Mouse (Mus musculus): ENCODE results near the gene Pet100.
A peak's percentile ranks its signal among the peaks of the same experiment; 100 is the strongest.

The Pet100 gene

DNA sequence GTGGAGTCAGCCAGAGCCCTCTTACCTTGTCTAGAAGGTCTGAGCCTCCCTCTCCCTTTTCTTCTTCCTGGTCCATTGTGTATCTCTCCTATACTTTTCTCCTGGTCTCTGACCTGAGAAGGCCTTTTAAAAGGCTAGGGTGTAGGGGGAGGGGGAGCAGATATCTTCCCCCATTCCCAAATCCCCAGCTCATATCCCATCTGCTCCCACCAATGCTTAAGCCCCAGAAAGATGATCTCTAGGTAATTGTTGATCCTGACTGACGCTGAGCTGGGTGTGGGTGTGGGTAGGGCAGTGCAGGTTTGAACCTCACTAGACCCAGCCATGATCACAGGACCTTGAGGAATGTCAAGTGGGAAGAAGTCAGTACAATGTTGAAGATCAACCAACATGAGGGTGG, 4.1 kb downstream of the Pet100 start, which contains the start of gene Pcp2:
Gene Pcp2, minus strand, starts transcription at position 101 of the 400 bp plus-strand sequence.
- no peak for DNase-seq (ENCODE audit: low spot score in 2 of 2)

- DNase-seq (ENCODE audit: low spot score in 2 of 2): no peak
These were observed 5.6 kb downstream of the Pet100 start for GRCm38 (mm10) chr8:3626971-3627370.

GRCm38 (mm10) chr8:3628014-3628413, 6.7 kb downstream of the Pet100 start:
- no peak for DNase-seq (ENCODE audit: low spot score in 2 of 2)

- no peak for DNase-seq (ENCODE audit: low spot score in 2 of 2)
These were observed 9.5 kb downstream of the Pet100 start, which contains the start of gene Stxbp2 for GRCm38 (mm10) chr8:3630647-3631477. TSS of gene Stxbp2 (plus strand) at chr8:3630955.

GRCm38 (mm10) chr8:3631478-3631875, 10.1 kb downstream of the Pet100 start:
- no peak for DNase-seq (ENCODE audit: low spot score in 2 of 2)

GRCm38 (mm10) chr8:3645804-3646203, 24.5 kb downstream of the Pet100 start:
- no peak for DNase-seq (ENCODE audit: low spot score in 2 of 2)

GRCm38 (mm10) chr8:3646824-3647531, 25.6 kb downstream of the Pet100 start:
- no peak for DNase-seq (ENCODE audit: low spot score in 2 of 2)

GRCm38 (mm10) chr8:3647561-3647960, 26.2 kb downstream of the Pet100 start:
- DNase-seq (ENCODE audit: low spot score in 2 of 2): no peak

DNA sequence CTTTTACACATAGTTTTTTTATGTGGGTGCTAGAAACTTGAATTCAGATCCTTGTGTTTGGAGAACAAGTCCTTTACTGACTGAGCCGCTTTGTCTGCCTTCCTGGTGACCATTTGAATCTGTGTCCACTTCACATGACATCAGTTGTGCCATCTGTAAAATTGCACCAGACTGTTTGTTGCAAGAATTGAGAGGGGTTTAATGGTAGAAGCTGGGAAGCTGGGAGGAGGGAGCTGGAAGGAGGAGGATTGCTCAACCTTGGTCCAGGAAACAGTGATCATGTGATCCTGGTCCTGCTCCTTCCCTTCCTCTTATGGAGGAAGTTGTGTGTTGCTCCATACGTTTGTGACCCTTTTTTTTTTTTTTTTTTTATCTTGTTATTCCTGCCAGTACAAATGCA, 26.9 kb downstream of the Pet100 start:
- no peak for DNase-seq (ENCODE audit: low spot score in 2 of 2)

GRCm38 (mm10) chr8:3648990-3649389, 27.6 kb downstream of the Pet100 start:
- DNase-seq (ENCODE audit: low spot score in 2 of 2): no peak

- DNase-seq (ENCODE audit: low spot score in 2 of 2): no peak
These were observed 31.5 kb downstream of the Pet100 start for GRCm38 (mm10) chr8:3652845-3653244.

DNA sequence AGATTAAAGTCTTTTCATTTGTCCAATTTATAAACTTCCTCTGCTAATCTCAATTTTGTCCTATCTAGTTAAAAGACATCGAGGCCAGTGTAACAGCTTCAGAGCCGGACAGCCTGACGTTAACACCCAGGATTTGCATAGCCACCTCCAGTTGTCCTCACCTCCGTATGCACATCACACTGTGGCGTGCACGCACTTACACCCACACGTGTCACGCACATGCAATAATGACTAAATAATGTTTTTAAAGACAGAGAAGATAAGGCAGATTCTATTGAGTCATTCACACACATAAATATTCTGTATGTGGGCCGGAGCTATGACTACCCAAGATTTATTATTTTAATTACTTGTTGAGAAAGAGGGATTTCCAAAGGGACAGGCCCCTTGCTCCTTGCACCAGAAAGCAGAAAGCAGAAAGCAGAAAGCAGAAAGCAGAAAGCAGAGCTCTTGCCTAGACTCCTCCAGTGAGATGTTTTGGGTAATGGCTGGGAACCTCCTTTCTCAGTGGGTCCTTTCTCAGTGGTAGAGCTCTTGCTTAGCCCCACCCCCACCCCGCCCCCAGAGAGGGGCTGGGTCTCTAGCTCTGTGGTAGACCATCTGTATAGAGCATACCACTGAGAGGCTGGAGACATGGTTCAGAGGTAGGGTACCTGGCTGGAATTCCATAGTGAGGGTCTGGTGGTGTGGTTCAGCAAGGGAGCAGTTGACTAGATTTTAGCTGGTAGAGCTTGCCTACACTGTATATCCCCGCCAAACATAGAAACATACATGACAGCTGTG, 33.6 kb downstream of the Pet100 start:
- DNase-seq (ENCODE audit: low spot score in 2 of 2): no peak

DNA sequence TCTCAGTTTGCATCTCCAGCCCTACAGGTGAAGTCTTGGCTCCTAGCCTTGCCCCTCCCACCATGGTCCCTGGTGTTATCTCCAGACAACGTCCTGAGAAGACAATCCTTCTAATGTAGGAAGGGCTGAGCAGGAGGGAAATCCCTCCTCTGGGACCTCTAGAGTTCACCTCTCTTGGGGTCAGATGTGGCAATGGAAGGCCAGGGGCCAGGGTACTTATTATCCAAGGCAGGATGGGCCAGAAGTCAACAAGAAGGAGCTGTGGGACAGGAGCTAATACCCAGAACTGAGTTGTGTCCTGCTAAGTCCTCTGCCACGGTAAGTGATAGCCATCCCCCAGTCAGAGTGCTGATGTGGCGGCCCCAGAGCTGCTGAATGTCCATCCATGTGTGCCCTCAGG, 34.2 kb downstream of the Pet100 start, which contains the start of gene Retn:
Gene Retn, plus strand, starts transcription at position 245 of the 400 bp plus-strand sequence.
- DNase-seq (ENCODE audit: low spot score in 2 of 2): no peak

DNA sequence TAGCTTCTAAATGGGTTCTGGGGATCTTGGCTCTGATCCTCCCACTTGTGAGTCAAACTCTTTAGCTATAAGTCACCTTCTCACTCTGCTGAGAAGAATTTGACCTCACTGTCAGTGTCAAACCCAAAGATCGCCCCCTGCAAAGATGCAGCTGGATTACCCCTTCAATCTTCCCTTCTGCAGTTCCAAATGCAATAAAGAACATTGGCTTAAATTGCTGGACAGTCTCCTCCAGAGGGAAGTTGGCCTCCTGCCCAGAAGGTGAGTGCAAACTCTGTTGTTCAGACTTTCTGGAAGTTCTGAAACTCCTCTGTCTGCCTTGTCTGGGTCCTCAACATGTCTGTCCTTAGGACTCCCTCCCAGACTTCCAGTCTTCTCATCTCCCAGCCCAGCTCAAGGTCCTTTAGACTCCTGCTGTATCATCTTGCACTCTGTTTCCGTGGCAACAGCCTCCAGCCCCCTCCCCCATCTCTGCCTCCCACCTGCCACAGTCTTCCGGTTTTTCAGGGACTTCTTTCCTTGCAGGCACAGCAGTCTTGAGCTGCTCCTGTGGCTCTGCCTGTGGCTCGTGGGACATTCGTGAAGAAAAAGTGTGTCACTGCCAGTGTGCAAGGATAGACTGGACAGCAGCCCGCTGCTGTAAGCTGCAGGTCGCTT, 35.5 kb downstream of the Pet100 start:
- peak; percentile 42 to 49 for DNase-seq (ENCODE audit: low spot score in 2 of 2)

GRCm38 (mm10) chr8:3660889-3661288, 39.5 kb downstream of the Pet100 start:
- DNase-seq (ENCODE audit: low spot score in 2 of 2): no peak

DNA sequence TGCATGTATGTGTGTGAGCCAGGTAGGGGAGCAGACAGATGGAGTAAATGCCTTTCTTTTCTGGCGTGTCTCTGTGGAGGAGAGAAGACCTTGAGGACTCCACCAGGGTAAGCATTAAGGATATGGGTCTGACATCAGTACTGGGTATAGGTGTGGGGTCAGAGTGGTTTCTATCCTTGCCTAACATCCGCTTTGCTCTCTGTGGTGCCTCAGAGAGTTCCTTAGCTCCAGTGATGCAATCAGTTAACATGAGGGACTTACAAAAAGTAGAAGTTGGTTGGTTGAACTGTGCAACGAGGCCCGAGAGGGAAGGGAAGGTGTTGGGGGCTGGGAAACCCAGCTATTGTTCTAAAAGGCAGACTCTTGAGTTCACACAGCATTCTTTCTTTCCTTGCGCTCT, 43.1 kb downstream of the Pet100 start:
- DNase-seq (ENCODE audit: low spot score in 2 of 2): no peak

DNA sequence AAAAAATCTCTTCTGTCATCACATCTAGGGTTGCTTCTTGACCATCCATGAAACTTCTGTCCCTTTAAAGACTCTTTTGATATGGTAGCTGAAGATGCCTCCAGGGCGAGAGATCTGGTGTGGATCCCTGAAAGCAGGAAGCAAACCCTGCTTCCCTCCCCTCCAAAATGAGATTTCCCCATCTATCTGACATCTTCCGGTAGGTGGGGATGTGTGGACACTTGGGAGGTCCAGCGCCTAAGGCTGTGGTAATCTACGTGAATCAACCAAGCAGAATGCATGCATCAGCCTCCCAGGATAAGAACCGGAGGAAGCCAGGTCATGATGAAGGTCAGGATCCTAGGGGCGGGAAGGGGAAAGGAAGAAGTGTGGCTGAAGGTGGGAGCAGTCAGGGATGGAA, 44.2 kb downstream of the Pet100 start, which contains the start of gene Mcemp1:
Gene Mcemp1, plus strand, starts transcription at position 248 of the 400 bp plus-strand sequence.
- no peak for DNase-seq (ENCODE audit: low spot score in 2 of 2)

GRCm38 (mm10) chr8:3670388-3670787, 49.0 kb downstream of the Pet100 start:
- DNase-seq (ENCODE audit: low spot score in 2 of 2): no peak

DNA sequence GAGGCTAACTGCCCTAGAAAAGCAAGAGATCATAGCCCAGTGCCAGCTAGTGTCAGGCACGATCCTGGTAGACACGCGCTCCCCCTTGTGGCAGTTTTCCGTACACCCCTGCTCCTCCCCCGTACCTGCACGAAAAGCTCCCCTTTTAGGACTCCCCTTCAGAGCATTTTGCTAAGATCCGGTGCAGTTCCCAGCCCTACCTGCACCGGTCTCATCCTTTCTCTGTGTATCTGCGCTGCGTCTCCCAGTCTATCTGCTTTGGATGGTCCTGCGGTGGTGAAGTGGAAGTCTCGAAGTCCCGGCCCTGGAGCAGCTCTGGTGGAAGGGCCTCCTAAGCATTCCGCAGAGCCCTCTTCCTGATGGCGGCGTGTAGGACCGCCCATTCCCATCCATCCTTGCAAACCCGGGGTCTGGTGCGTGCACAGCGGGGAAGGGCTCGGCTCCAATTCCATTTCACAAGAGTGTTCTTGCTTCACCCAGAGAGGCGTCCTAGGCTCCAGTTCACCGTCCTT, 50.7 kb downstream of the Pet100 start, which contains the start of gene Fcor:
Gene Fcor, minus strand, starts transcription at position 383 of the 512 bp plus-strand sequence.
- peak; percentile 75 to 86 for DNase-seq (ENCODE audit: low spot score in 2 of 2)

DNA sequence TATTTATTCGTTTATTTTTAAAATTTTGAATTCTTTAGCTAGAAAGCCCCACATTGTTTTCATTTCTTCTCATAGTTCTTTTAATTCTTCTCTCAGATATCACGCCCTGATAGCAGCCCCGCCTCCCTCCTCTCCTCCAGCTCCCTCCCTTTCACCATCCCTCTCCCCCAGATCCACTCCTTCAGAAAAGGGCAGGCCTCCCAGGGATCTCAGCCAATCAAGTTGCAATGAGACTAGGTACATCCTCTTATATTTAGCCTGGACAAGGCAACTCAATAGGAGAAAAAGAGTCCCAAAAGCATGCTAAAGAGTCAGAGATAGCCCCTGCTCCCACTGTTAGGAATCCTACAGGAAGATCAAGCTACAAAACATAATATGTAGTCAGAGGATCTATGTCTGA, 53.3 kb downstream of the Pet100 start:
- no peak for DNase-seq (ENCODE audit: low spot score in 2 of 2)
